Mouse (Mus musculus) cerebellum, adult 11 months (tissue): ENCODE results near the gene Sema3b.

Source experiments
- DNase-seq: peaks from one replicate; pipeline ENCODE4 v3.0.0; 2022

The Sema3b gene

GRCm38 (mm10) chr9:107612191-107612944 lies 3.3 kb upstream of the Sema3b start:
- DNase-seq = peak; percentile 99

- DNase-seq = no peak
Measured at GRCm38 (mm10) chr9:107611456-107612190, 2.6 kb upstream of the Sema3b start.

DNA sequence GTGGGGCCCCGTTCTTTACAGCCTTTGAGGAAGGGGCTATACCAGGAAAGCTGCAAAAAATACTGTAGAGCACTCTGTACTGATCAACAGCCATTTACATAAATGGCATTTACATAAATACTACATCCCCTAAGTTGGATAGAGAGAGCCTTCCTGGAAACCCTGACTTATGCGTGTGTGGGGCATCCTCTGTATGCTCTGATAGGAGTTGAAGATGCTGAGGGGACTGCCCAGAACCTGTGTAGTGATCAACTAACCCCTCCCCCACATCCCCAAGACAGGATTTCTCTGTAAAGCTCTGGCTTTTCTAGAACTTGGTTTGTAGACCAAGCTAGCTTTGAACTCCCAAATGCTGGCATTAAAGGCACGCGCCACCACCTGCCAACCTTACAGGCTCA lies 403 bp upstream of the Sema3b start:
- no peak for DNase-seq

DNA sequence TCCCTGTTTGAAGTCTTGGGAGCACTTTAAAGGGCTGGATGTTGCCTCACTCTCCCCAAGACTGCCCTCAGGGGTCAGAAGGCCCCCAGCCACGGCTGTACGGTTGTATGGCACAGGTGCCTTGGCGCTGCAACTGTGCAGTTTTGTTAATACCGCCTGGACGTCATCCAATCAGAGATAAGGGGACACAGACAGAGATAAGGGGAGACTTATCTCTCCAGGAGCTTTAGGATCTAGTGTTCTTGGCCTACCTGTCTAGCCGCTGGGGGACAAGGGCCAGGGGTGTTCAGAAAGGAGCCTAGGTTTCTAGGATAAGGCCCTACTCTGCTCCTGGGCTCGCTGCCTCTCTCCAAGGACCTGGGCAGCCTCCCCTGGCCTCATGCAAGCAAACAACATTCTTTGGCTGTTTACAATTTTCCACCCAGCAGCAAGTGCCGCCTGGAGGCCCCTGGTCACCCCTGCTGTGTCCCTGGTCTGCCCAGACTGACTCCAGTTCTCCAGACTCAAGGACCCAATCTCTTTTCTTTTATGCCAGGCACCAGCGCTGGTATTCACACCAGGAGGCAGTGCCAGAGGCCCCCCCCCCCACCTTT lies 1.3 kb downstream of the Sema3b start:
- no peak for DNase-seq

- no peak for DNase-seq
Measured at GRCm38 (mm10) chr9:107607036-107607435, 2.0 kb downstream of the Sema3b start.

- DNase-seq = no peak
Measured at GRCm38 (mm10) chr9:107606591-107606990, 2.4 kb downstream of the Sema3b start.

- no peak for DNase-seq
Measured at GRCm38 (mm10) chr9:107605041-107605661, 3.9 kb downstream of the Sema3b start.

GRCm38 (mm10) chr9:107603251-107603650 lies 5.8 kb downstream of the Sema3b start:
- DNase-seq = no peak

GRCm38 (mm10) chr9:107602068-107602648 lies 6.9 kb downstream of the Sema3b start:
- DNase-seq = peak; percentile 90

GRCm38 (mm10) chr9:107601275-107601674 lies 7.8 kb downstream of the Sema3b start:
- DNase-seq = no peak

DNA sequence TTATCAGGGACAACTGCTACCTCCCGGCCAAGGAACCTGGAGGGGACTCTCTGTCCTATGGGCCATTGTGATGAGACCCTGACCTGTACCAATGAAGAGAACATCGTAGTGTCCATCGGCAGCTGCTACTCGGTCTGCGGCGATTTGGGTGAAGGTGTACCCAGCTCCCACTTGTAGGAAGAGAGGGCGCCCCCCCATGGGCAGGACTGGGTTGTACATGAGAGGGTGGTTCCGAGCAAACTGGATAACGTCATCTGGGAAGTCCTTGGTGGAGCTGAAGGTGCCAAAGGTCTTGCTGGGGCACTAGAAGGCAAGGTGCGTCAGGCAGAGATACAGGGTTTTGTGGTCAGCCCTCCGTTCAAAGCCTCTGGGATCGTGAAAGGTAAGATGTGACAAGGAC lies 8.3 kb downstream of the Sema3b start:
- DNase-seq = no peak

DNA sequence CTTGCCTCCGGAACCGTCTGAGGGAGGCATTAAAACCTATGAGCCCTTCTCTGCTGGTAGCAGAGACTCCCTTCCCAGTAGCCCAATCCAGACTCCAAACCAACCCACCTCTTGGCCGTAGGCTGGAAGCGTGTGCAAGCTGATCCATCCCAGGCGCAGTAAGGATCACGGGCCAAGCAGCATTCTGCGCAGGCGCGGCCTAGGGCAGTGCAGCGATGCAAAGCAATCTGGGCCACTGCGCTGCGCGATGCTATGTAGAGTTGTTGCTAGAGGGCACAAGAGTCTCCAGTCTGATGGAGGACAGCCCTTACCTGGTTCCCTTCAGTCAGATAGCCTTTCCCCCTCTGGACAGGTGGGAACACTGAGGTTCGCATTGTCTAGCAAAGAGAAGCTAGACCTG lies 9.2 kb downstream of the Sema3b start:
- no peak for DNase-seq

DNA sequence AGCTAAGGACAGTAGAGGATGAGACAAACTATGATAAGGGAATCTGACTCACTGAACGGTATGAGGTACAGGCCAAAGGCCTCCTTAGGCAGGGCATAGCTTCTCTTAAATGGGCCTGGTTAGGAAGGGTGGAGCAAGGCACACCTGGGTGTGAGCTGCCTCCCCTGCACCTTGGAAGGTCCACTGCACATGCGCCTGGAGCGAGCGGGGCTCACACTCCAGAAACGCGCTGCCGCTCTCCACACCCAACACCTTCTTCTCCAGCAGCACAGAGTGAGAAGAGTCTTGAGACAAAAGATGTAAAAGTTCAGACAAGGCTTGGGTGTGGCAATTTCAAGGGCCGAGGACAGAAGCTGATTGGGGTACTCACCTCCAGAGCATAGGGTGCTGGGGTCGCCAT lies 9.6 kb downstream of the Sema3b start:
- DNase-seq = no peak

GRCm38 (mm10) chr9:107598385-107598784 lies 10.6 kb downstream of the Sema3b start:
- no peak for DNase-seq

DNA sequence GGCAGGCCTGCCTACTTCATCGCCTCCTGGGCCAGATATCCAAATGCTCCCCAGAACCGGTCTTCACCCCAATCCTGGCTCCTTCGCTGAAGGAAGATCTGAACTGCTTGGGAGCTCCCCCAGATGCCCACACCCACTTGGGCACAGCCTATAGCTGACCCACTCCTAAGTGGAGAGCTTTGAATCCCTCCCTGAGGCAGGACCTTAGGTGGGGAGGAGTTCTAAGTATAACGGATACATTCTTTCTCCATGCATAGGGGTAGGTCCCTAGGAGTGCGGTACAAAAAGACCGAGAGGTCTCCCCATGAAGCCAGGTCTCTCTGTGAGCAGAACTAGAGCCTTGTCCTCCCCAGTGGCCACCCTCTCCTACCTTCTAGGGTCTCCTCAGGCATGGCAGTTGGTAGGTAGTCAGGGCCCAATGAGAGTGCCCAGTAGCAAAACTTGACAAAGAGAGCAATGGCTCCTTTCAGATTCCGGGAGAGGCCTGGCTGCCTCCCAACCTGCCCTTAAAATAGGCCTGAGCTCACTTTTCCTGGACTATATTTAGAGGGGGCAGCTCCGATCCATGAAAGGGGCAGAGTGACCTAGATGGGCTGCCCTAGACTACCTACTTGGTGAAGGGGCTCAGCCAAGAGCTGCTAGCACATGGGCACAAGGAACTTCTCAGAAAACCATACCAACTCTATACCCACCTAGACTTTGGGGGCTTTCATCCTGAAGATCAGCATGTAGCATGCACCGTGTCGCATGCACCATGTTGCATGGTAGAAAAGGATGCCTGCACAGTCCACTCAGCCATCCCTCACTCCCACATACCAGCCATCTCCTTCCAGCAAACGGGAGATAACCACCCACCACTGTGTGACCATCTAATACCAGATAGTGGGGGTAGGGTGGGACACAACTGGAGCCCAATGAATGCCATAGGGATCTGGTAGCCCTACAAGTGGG lies 12.1 kb downstream of the Sema3b start:
- no peak for DNase-seq

- no peak for DNase-seq
Measured at GRCm38 (mm10) chr9:107594281-107595062, 14.6 kb downstream of the Sema3b start.

GRCm38 (mm10) chr9:107593101-107593976 lies 15.7 kb downstream of the Sema3b start:
- peak; percentile 82 for DNase-seq

DNA sequence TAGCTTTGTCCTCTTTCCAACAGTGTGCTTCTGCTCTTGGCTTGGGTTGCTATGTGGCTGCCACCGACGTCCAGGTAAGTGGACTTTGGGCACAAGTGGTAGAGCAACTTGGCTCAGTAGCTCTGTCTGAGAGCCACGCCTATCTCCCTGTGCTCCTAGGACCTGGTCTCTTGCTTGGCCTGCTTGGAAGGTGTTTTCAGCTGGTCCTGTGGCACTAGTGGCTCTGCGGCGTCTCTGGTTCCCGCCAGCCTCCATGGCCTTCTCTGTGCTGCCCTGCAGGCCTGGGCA lies 18.3 kb downstream of the Sema3b start:
- no peak for DNase-seq

- DNase-seq = no peak
Measured at GRCm38 (mm10) chr9:107590058-107590772, 18.8 kb downstream of the Sema3b start.
